Mouse (Mus musculus) left cerebral cortex, adult 18-20 months (tissue): Measurements from ENCODE around the gene Ppp2r5b. TPM values are rescaled to one million over a fixed set of nuclear protein-coding genes. Genes with fewer than 3 reads are reported as not detected.

ENCODE experiments used
- microRNA-seq, 2 experiments: library from miRNA; unstranded; fragments of <30 nt; microRNA quantifications; one replicate each; pipeline ENCODE4 v1.2.0; 2021
- total RNA-seq, 2 experiments: library from RNA; stranded (reverse); gene quantifications; 2 replicates each; pipeline ENCODE4 v1.2.3; 2021

Ppp2r5b gene
- total RNA-seq, 2 experiments from 2014 or later = 152 to 158 TPM

Small RNA genes lying within 50 kb of the gene (microRNA-seq; reads per million reads assigned to microRNA genes)
- 13.9 to 17.5 reads per million in 2 experiments for gene Mir192
- gene Mir194-2 = 26.4 to 30.3 reads per million in 2 experiments

Other genes with a start within 250 kb of the Ppp2r5b start
- not detected for gene Slc22a20, start 249.7 kb downstream of the Ppp2r5b start, total RNA-seq
- 10 to 100 TPM; 27.9 to 28.1 TPM for gene Capn1, start 220.0 kb downstream of the Ppp2r5b start, total RNA-seq
- 10 to 100 TPM; 41.3 to 41.6 TPM for gene Syvn1, start 189.3 kb downstream of the Ppp2r5b start, total RNA-seq
- gene Mrpl49, start 178.1 kb downstream of the Ppp2r5b start, total RNA-seq = 10 to 100 TPM; 42.5 to 51.3 TPM
- 100 to 1,000 TPM; 717 to 762 TPM for gene Fau, start 178.0 kb downstream of the Ppp2r5b start, total RNA-seq
- 10 to 100 TPM; 32.2 to 35.0 TPM for gene Znhit2, start 174.7 kb downstream of the Ppp2r5b start, total RNA-seq
- gene Tm7sf2, start 167.5 kb downstream of the Ppp2r5b start, total RNA-seq = 10 to 100 TPM; 25.1 to 25.2 TPM
- gene Vps51, start 158.6 kb downstream of the Ppp2r5b start, total RNA-seq = 10 to 100 TPM; 78.5 to 94.4 TPM
- not detected for gene Tmem262, start 155.8 kb downstream of the Ppp2r5b start, total RNA-seq
- under 1 TPM; 0.54 to 0.60 TPM for gene Gm28374, start 153.6 kb downstream of the Ppp2r5b start, total RNA-seq
- 10 to 100 TPM; 38.6 to 42.1 TPM for gene Zfpl1, start 150.9 kb downstream of the Ppp2r5b start, total RNA-seq
- under 1 TPM in 1 of 2 experiments, not detected in 1; 0.26 TPM for gene Cdca5, start 150.9 kb downstream of the Ppp2r5b start, total RNA-seq
- gene AC131692.1, start 141.5 kb downstream of the Ppp2r5b start, total RNA-seq = not detected
- gene Naaladl1, start 130.1 kb downstream of the Ppp2r5b start, total RNA-seq = under 1 TPM; 0.14 to 0.21 TPM
- 10 to 100 TPM; 17.8 to 19.0 TPM for gene Sac3d1, start 117.2 kb downstream of the Ppp2r5b start, total RNA-seq
- 10 to 100 TPM; 41.6 to 44.8 TPM for gene Snx15, start 107.6 kb downstream of the Ppp2r5b start, total RNA-seq
- gene Batf2, start 94.9 kb downstream of the Ppp2r5b start, total RNA-seq = 1 to 10 TPM in 1 of 2 experiments, under 1 TPM in 1; 0.51 to 1.2 TPM
- 10 to 100 TPM; 82.9 to 92.9 TPM for gene Arl2, start 94.3 kb downstream of the Ppp2r5b start, total RNA-seq
- gene Majin, start 51.5 kb downstream of the Ppp2r5b start, total RNA-seq = under 1 TPM in 1 of 2 experiments, not detected in 1; 0.37 TPM
- not detected for gene Gpha2, start 9.5 kb downstream of the Ppp2r5b start, total RNA-seq
- gene Atg2a, start 5.8 kb upstream of the Ppp2r5b start, total RNA-seq = 10 to 100 TPM; 31.5 to 33.9 TPM
- gene Ehd1, start 40.9 kb upstream of the Ppp2r5b start, total RNA-seq = 10 to 100 TPM; 36.8 to 39.0 TPM
- 1 to 10 TPM; 4.2 to 4.8 TPM for gene Cdc42bpg, start 70.6 kb upstream of the Ppp2r5b start, total RNA-seq
- gene Men1, start 99.1 kb upstream of the Ppp2r5b start, total RNA-seq = 10 to 100 TPM; 62.4 to 74.5 TPM
- 100 to 1,000 TPM in 1 of 2 experiments, 10 to 100 TPM in 1; 92.9 to 100 TPM for gene Map4k2, start 105.3 kb upstream of the Ppp2r5b start, total RNA-seq
- gene Sf1, start 127.8 kb upstream of the Ppp2r5b start, total RNA-seq = 100 to 1,000 TPM; 188 to 211 TPM
- 10 to 100 TPM; 32.6 to 37.9 TPM for gene Pygm, start 148.5 kb upstream of the Ppp2r5b start, total RNA-seq
- gene Rasgrp2, start 163.5 kb upstream of the Ppp2r5b start, total RNA-seq = 10 to 100 TPM; 68.2 to 84.7 TPM
- gene Nrxn2, start 182.9 kb upstream of the Ppp2r5b start, total RNA-seq = 100 to 1,000 TPM; 549 to 568 TPM